Mouse (Mus musculus) frontal cortex, postnatal 25 days (tissue): ENCODE measurements at regions not wholly inside any gene's neighbourhood (a gene's known extent, or its start where the extent isn't known, plus 50 kb on each side); places are given as distances from the start of the nearest gene placed in this dataset.

Experiments
- DNase-seq, 2 experiments: peaks; one replicate each; pipeline ENCODE4 v3.0.0; 2022; ENCODE audit warnings: low spot score in 2 of 2

GRCm38 (mm10) chr5:68572816-68573215 lies 541.2 kb downstream of the Grxcr1 start:
- no peak for DNase-seq

DNA sequence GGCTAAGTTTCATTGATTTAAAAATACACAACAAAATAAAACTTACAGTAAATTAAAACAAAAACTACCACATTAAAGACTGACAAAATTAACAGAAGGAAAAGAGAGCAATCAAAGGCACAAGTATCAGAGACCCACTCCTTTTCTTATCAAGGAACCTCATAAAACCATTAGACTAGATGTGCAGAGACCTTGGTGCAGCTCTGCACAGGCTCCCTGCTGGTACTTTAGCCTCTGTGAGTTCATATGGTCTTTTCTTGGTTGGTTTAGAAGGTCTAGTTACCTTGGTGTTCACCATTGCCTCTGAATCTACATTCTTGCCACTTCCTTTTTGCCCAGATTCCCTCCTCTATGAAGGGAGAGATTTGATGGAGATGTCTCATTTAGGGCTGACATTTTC lies 544.2 kb downstream of the Grxcr1 start:
- no peak for DNase-seq

DNA sequence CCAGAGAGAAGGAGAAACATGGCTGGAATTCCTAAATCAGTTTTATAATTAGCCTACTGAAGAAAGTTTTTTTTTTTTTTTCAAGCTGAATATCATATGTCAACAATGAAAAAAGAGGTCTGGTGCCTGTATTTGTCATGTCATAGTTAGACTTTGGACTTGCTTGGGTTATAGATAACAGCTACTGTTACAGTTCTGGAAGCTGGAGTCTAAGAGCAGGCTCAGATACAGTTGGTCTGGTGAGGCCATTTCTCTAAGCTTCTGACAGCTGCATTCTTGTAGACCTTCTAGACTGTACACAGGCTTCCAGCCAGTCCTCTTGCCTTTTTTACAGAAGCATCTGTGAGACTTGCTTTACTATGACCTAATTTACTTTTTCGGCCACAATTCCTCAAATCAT lies 546.9 kb downstream of the Grxcr1 start:
- no peak for DNase-seq

DNA sequence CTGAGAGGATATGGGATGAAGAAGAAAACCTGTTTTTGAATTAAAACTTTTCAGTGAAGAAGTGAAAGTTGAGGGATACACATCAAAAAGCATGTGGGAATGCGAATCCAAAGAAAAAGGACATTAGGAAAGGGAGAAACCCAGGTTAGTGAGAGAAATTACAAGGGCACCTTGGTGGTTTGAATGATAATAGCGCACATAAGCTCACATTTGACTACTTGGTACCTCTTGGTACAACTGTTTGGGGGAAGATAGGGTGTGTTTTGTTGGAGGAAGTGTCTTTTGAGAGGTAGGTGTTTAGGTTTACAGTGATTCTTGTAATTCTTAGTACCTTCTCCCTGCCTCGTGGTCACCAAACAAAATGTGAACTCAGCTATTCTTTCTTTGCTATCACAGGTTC lies 560.8 kb downstream of the Grxcr1 start:
- DNase-seq = no peak

- DNase-seq = no peak
These were observed 586.8 kb downstream of the Grxcr1 start for GRCm38 (mm10) chr5:68618451-68618850.

DNA sequence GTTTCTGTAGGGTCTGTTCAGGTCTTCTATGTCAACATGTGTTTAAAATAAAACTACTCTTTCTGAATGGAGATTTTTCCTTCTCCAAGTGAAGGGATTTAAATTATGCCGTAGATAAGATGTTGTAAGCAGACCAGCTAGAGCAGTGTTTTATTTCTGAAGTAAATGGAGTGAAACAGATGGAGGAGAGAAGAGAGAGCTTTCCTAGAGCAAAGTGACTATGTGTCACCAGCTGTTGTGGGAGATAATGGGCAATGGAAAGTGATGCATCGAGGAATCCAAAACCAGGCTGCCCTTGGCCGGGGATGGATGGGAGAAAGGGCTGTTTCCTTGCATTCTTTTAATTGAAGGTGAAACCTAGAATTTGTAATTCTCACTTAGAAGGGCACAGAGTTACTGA lies 603.8 kb downstream of the Grxcr1 start:
- DNase-seq = peak in 1 of 2 experiments; percentile 2

DNA sequence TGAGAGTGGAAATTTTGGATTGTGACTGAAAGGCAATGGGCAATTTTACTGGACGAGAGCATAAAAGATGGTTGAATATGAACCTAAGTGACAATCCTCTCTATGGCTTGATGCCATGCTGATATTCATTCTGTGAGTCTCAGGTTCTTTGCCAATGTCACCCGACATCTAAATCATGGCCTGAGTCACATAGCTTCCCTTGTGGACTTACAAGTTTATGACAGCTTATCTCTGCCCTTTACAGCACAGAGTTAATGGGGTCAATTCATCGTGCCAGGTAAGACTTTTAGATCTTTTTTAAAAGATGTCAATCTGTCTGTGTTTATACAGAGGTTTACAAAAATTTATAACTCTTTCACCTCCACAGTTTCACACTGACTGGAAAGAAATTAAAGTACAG lies 641.2 kb downstream of the Grxcr1 start:
- DNase-seq = no peak

DNA sequence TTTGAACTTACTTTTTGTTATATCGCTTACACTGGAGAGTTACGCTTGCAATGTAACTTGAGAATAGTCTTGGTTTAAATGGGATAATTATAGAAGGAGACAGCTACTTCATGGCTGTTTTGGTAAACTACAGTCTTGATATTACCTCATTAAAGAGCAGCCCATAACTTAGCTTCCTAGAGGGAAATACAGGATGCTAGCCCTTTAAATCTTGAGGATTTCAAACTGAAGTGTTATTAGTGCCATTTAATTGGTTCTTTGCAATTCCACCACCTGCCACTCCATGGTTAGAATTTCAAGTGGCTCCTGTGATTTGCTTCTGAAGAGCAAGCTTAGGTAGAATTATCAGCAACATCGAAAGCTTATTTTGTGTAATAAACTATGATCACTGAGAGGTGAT lies 640.1 kb downstream of the Kctd8 start:
- DNase-seq = no peak

- no peak for DNase-seq
These were observed 635.9 kb downstream of the Kctd8 start for GRCm38 (mm10) chr5:68705411-68706080.

DNA sequence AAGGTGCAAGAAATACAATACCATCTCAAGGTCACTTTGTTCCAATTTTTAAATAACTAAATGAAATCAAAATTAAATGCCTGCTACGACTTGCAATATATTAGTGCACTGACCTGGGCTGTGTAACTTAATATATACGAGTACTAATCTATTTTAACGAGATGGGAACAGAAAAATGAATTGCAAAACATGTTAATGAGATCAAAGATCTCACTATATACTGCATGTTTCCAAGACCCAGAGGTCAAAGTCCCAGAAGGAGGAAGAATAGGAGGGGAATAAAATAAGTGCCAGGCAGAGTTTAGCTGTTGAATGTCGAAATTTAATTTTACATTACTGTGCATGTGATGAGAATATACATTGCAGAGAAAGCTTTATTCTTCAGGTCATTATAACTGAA lies 614.7 kb downstream of the Kctd8 start:
- no peak for DNase-seq

DNA sequence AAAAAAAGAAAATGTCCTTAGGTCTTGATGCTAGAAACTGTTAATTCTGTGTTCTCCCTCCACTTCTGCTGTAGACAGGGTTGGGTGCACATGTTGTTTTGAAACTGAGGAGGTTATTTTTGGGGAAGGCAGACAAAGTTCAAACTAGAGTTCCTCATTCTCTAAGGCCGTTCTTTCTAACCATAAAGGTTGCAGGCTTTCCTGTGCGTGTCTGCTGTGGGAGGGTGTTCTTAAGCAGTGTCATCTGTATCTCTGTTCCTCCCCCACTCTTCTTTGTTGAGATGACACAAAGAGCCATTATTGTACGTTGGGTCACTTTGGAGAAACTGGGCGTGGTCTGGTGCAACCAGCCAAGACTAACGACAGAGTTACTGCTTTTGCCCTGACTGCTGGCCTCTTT lies 606.3 kb downstream of the Kctd8 start:
- no peak for DNase-seq

GRCm38 (mm10) chr5:68750499-68750898 lies 591.0 kb downstream of the Kctd8 start:
- no peak for DNase-seq

GRCm38 (mm10) chr5:68753025-68753424 lies 588.5 kb downstream of the Kctd8 start:
- DNase-seq = no peak
